Mouse (Mus musculus): ENCODE data around the gene Tbc1d10a. TPM values are rescaled to one million over a fixed set of nuclear protein-coding genes. Genes with fewer than 3 reads are reported as not detected.
A peak's percentile ranks its signal among the peaks of the same experiment; 100 is the strongest.

Gene Tbc1d10a
- polyA plus RNA-seq, 1 experiment from 2014 or later = 22.4 TPM

GRCm38 (mm10) chr11:4216248-4217000, 29.8 kb downstream of the Tbc1d10a start:
- DNase-seq (ENCODE audit: low spot score) (no peak), ATAC-seq (replicated peaks; ENCODE audit: low FRiP score) (no peak)
- peaks cover 11% of the 10 kb centered on the region for H3K27me3 ChIP-seq (ENCODE audit: control insufficient read depth, insufficient read depth, low read length)
- H3K4me1 ChIP-seq (replicated peaks; ENCODE audit: control insufficient read depth, insufficient read depth, low read length) = peaks cover 6% of the 10 kb centered on the region; the same call in 1 of the 2 replicates
- no peaks in the 10 kb centered on the region for H3K9me3 ChIP-seq (ENCODE audit: control insufficient read depth, low read length)
- no peak overlapping the region for H3K4me2 ChIP-seq (ENCODE audit: low read depth, low read length, severe bottlenecking)
- no peak overlapping the region for H3K9ac ChIP-seq (ENCODE audit: low read length)
- no peak overlapping the region for H3K4me3 ChIP-seq (ENCODE audit: low read depth, low read length)
- WGBS = 80% methylated on average over 9 of the region's 9 CpGs
- no peaks in the 10 kb centered on the region; the same call in 1 of the 2 replicates for H3K36me3 ChIP-seq (ENCODE audit: control insufficient read depth, insufficient read depth, low read length)
- no peak overlapping the region for H3K27ac ChIP-seq (ENCODE audit: low read depth, low read length)

DNA sequence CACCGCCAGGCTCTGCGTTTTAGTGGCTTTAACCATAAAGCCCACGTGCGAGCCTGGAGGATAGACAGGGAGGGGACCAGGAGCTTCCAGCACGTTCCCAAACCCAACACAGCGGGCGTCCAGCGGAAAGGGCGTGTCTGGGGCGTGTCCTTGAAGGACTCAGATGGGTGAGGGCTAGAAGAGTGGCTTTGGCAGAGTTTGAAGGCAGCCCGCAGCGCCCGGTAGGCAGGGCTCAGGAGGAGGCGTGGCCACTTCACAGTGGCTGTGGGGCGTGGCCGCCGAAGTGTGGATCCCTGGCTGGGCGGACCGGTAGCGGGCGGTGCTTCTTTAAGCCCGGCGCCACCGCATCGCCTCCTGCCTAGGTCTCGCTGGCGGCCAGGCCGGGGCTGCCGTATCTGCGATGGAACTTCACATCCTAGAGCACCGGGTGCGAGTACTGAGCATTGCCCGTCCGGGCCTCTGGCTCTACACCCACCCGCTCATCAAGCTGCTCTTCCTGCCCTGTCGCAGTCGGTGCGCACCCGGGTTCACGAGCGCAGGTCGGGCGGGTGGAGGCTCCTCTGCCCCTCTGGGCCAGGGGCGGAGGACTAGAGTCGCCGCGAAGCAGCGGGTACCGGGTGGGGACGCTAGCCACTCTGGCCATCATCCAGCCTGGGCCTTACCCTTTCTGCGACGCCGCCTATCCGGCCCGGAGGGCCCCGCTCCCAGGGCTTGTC, 31.5 kb downstream of the Tbc1d10a start, which contains the start of gene Castor1:
Gene Castor1 (plus strand): TSS at position 312 of the 716 bp plus-strand sequence.
- ATAC-seq (replicated peaks; ENCODE audit: low FRiP score) = peak; percentile 90
- DNase-seq (ENCODE audit: low spot score) = peak; percentile 90
- Histone ChIP-seq H3K36me3 (ENCODE audit: control insufficient read depth, insufficient read depth, low read length) (no peaks in the 10 kb centered on the region; the same call in 1 of the 2 replicates), H3K9ac (ENCODE audit: low read length) (peak within 1 kb of the TSS; percentile 45), H3K4me3 (ENCODE audit: low read depth, low read length) (peak within 1 kb of the TSS; percentile 39), H3K4me1 (replicated peaks; ENCODE audit: control insufficient read depth, insufficient read depth, low read length) (peaks cover 6% of the 10 kb centered on the region; the same call in 1 of the 2 replicates), H3K27ac (ENCODE audit: low read depth, low read length) (no peak within 1 kb of the TSS), H3K4me2 (ENCODE audit: low read depth, low read length, severe bottlenecking) (peak within 1 kb of the TSS; percentile 94), H3K9me3 (ENCODE audit: control insufficient read depth, low read length) (no peaks in the 10 kb centered on the region), H3K27me3 (ENCODE audit: control insufficient read depth, insufficient read depth, low read length) (peaks cover 11% of the 10 kb centered on the region)
- 2% methylated on average over 56 of the region's 56 CpGs for WGBS

DNA sequence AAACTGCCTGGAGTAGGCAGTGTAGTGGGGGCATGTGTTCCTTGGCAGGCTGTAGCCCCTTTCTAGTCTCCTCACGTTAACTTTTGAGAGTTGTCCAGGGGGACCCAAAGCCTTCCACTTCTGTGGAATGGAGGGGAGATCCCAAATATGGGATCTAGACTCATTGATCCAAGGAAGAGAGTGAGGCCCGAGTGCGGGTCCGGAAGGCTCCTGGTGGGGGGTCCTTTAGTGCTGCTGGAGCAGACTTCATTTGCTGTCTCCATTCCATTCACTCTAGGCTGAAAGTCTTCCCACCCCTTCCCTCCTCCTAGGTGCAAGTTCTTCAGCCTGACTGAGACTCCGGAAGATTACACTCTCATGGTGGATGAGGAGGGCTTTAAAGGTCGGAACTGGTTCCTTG, 32.0 kb downstream of the Tbc1d10a start:
- ATAC-seq (replicated peaks; ENCODE audit: low FRiP score) = no peak
- peak overlapping the region; percentile 39 for H3K4me3 ChIP-seq (ENCODE audit: low read depth, low read length)
- peak overlapping the region; percentile 94 for H3K4me2 ChIP-seq (ENCODE audit: low read depth, low read length, severe bottlenecking)
- H3K27me3 ChIP-seq (ENCODE audit: control insufficient read depth, insufficient read depth, low read length) = peaks cover 11% of the 10 kb centered on the region
- H3K9ac ChIP-seq (ENCODE audit: low read length) = peak overlapping the region; percentile 45
- H3K36me3 ChIP-seq (ENCODE audit: control insufficient read depth, insufficient read depth, low read length) = no peaks in the 10 kb centered on the region
- H3K4me1 ChIP-seq (replicated peaks; ENCODE audit: control insufficient read depth, insufficient read depth, low read length) = peaks cover 6% of the 10 kb centered on the region; the same call in 1 of the 2 replicates
- no peak overlapping the region for H3K27ac ChIP-seq (ENCODE audit: low read depth, low read length)
- WGBS = 4% methylated on average over 6 of the region's 6 CpGs
- no peak for DNase-seq (ENCODE audit: low spot score)
- no peaks in the 10 kb centered on the region for H3K9me3 ChIP-seq (ENCODE audit: control insufficient read depth, low read length)

- Histone ChIP-seq H3K9ac (ENCODE audit: low read length) (no peak overlapping the region), H3K27ac (ENCODE audit: low read depth, low read length) (no peak overlapping the region), H3K9me3 (ENCODE audit: control insufficient read depth, low read length) (no peaks in the 10 kb centered on the region), H3K4me3 (ENCODE audit: low read depth, low read length) (no peak overlapping the region), H3K4me2 (ENCODE audit: low read depth, low read length, severe bottlenecking) (no peak overlapping the region), H3K27me3 (ENCODE audit: control insufficient read depth, insufficient read depth, low read length) (peaks cover 11% of the 10 kb centered on the region), H3K36me3 (ENCODE audit: control insufficient read depth, insufficient read depth, low read length) (no peaks in the 10 kb centered on the region), H3K4me1 (replicated peaks; ENCODE audit: control insufficient read depth, insufficient read depth, low read length) (peaks cover 6% of the 10 kb centered on the region; the same call in 1 of the 2 replicates)
- DNase-seq (ENCODE audit: low spot score) = no peak
- WGBS = 17% methylated on average over 2 of the region's 2 CpGs
- ATAC-seq (replicated peaks; ENCODE audit: low FRiP score) = no peak
Observed at GRCm38 (mm10) chr11:4219317-4219751, 32.7 kb downstream of the Tbc1d10a start.

DNA sequence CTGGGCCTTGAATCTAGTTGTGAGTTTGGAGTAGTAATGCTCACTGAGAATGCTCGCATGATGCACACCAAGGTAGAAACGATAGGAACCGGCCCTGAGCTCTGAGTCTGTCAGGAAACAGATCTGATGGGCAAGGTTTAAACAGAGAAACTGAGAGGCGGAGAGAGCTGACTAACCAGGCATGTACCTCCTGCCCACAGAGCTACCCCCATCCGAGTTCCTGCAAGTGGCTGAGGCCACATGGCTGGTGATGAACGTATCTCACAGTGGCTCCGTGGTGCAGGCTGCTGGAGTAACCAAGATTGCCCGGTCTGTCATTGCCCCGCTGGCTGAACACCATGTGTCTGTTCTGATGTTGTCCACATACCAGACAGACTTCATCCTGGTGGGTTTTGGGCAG, 33.3 kb downstream of the Tbc1d10a start:
- 71% methylated on average over 9 of the region's 9 CpGs for WGBS
- H3K4me3 ChIP-seq (ENCODE audit: low read depth, low read length) = no peak overlapping the region
- H3K27me3 ChIP-seq (ENCODE audit: control insufficient read depth, insufficient read depth, low read length) = peaks cover 11% of the 10 kb centered on the region
- no peak for ATAC-seq (replicated peaks; ENCODE audit: low FRiP score)
- H3K4me1 ChIP-seq (replicated peaks; ENCODE audit: control insufficient read depth, insufficient read depth, low read length) = peaks cover 6% of the 10 kb centered on the region; the same call in 1 of the 2 replicates
- H3K4me2 ChIP-seq (ENCODE audit: low read depth, low read length, severe bottlenecking) = no peak overlapping the region
- no peak overlapping the region for H3K27ac ChIP-seq (ENCODE audit: low read depth, low read length)
- H3K9me3 ChIP-seq (ENCODE audit: control insufficient read depth, low read length) = no peaks in the 10 kb centered on the region
- no peaks in the 10 kb centered on the region for H3K36me3 ChIP-seq (ENCODE audit: control insufficient read depth, insufficient read depth, low read length)
- DNase-seq (ENCODE audit: low spot score) = no peak
- H3K9ac ChIP-seq (ENCODE audit: low read length) = no peak overlapping the region

GRCm38 (mm10) chr11:4220443-4221400, 34.1 kb downstream of the Tbc1d10a start:
- Histone ChIP-seq H3K4me2 (ENCODE audit: low read depth, low read length, severe bottlenecking) (no peak overlapping the region), H3K4me3 (ENCODE audit: low read depth, low read length) (no peak overlapping the region), H3K9me3 (ENCODE audit: control insufficient read depth, low read length) (no peaks in the 10 kb centered on the region), H3K27me3 (ENCODE audit: control insufficient read depth, insufficient read depth, low read length) (peaks cover 11% of the 10 kb centered on the region), H3K27ac (ENCODE audit: low read depth, low read length) (no peak overlapping the region), H3K4me1 (replicated peaks; ENCODE audit: control insufficient read depth, insufficient read depth, low read length) (peaks cover 6% of the 10 kb centered on the region; the same call in 1 of the 2 replicates), H3K9ac (ENCODE audit: low read length) (no peak overlapping the region), H3K36me3 (ENCODE audit: control insufficient read depth, insufficient read depth, low read length) (no peaks in the 10 kb centered on the region)
- DNase-seq (ENCODE audit: low spot score) (peak; percentile 87), ATAC-seq (replicated peaks; ENCODE audit: low FRiP score) (no peak; the same call in 1 of the 2 replicates)
- WGBS = 46% methylated on average over 28 of the region's 28 CpGs

- no peaks in the 10 kb centered on the region for H3K36me3 ChIP-seq (ENCODE audit: control insufficient read depth, insufficient read depth, low read length)
- 75% methylated on average over 17 of the region's 17 CpGs for WGBS
- ATAC-seq (replicated peaks; ENCODE audit: low FRiP score) = no peak
Observed at GRCm38 (mm10) chr11:4222046-4222950, 35.7 kb downstream of the Tbc1d10a start.

More at GRCm38 (mm10) chr11:4222046-4222950, 35.7 kb downstream of the Tbc1d10a start:
- DNase-seq (ENCODE audit: low spot score) = no peak
- H3K4me2 ChIP-seq (ENCODE audit: low read depth, low read length, severe bottlenecking) = no peak overlapping the region
- H3K27me3 ChIP-seq (ENCODE audit: control insufficient read depth, insufficient read depth, low read length) = peaks cover 11% of the 10 kb centered on the region
- no peak overlapping the region for H3K27ac ChIP-seq (ENCODE audit: low read depth, low read length)
- H3K4me3 ChIP-seq (ENCODE audit: low read depth, low read length) = no peak overlapping the region
- H3K4me1 ChIP-seq (replicated peaks; ENCODE audit: control insufficient read depth, insufficient read depth, low read length) = peaks cover 6% of the 10 kb centered on the region; the same call in 1 of the 2 replicates
- no peak overlapping the region for H3K9ac ChIP-seq (ENCODE audit: low read length)
- no peaks in the 10 kb centered on the region for H3K9me3 ChIP-seq (ENCODE audit: control insufficient read depth, low read length)

Data from forebrain, embryonic 11.5 days (tissue).